Mouse (Mus musculus) testis, postnatal 14 days (tissue): ENCODE data around the gene Smpd4.

ENCODE experiments used
- DNase-seq: peaks from one replicate; pipeline ENCODE4 v3.0.0; 2021; ENCODE audit warnings: low spot score

The Smpd4 gene

DNA sequence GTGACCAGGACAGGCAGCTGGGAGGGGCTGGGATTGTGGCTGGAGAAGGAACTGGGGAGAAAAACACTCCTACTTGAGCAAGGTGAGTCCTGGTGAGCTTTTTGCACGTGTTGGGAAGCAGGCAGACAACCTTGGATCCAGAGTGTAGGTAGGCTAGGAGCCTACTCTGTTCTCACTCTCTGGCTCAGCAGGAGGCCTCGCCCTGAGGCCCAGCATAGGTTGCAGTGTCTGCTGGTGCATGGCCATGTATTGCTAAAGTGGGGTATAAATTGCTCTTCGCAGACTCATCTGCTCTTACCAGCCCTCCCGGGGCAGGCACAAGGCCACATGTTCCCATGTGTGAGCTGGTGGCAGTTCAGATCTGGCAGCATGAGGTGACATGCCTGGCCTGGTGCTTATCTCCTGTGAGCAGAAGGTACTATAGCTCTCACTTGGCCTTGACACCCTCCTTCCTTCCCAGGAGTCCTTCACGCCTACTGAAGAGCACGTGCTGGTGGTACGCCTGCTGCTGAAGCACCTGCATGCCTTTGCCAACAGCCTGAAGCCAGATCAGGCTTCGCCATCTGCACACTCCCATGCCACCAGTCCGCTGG, 19.0 kb downstream of the Smpd4 start:
- no peak for DNase-seq

DNA sequence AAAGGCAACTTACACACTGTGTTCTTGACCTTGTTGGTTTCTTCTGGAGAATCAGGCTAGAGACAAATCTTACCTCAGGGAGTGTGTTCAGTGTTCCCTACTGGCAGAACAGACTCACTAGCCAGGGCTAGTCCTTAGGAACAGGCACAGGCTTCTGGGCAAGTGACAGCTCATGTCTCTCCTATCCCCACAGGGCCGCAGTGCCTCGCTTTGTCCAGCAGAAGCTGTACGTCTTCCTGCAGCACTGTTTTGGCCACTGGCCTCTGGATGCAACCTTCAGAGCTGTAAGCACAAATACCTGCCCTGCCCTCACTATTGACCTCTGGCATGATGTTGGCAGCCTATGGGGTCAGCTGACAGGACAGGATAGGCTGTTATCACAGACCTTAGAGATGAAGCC, 19.9 kb downstream of the Smpd4 start:
- no peak for DNase-seq

DNA sequence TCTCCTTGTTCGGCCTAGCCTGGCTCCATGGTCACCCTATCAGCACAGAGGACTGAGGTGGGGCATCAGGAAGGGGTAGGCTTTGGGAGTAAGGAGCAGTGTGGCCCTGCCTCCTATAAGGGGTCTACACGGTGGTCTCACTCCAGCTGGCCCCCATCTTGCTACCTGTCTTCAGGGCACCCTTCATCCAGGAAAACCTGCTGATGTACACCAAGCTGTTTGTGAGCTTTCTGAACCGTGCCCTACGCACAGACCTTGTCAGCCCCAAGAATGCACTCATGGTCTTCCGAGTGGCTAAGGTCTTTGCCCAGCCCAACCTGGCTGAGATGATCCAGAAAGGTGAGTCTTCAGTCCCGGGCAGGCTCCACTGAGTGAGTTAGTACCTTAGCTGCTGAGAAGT, 20.8 kb downstream of the Smpd4 start:
- DNase-seq = no peak

DNA sequence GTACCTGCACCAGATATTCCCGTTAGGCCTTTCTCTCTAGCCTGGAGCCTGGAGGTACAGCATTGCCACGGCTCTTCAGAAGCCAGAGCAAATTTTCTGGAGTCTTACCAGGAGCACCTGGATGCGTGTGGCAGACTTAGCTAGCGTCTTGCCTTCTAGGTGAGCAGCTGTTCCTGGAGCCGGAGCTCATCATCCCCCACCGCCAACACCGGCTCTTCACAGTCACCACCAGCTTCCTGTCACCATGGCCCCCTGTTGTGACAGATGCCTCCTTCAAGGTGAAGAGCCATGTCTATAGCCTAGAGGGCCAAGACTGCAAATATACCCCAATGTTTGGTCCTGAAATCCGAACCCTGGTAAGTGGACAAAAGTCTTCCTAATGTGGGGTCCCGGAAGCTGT, 21.6 kb downstream of the Smpd4 start:
- DNase-seq = no peak

DNA sequence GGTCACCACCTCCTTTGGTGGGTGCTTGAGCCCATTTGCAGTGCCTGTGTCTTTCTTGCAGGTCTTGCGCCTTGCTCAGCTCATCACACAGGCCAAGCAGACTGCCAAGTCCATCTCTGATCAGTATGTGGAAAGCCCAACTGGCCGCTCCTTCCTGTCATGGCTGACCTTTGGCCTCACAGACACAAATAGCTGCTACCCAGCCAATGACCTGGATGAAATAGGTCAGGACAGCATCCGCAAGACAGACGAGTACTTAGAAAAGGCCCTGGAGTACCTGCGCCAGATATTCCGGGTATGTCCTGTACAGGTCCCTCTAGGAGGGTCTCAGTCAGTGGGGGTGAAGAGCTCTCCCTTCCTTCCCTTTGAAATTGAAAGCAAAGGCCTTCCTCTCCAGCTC, 22.1 kb downstream of the Smpd4 start:
- DNase-seq = no peak

DNA sequence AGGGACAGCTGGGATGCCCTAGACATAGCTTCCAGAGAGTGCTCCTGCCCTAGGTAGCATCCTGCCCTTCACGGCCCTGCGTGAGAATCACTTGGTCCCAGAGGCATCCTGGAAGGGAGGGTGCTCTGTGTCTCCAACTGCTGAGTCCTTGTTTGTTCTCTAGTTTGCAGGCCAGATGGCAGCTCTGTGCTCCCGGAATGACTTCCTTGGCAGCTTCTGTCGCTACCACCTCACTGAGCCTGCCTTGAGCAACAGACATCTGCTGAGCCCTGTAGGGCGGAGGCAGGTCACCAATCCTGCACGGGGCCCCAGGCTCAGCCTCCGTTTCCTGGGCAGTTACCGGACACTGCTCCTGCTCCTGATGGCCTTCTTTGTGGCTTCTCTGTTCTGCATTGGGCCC, 23.2 kb downstream of the Smpd4 start:
- DNase-seq = no peak

DNA sequence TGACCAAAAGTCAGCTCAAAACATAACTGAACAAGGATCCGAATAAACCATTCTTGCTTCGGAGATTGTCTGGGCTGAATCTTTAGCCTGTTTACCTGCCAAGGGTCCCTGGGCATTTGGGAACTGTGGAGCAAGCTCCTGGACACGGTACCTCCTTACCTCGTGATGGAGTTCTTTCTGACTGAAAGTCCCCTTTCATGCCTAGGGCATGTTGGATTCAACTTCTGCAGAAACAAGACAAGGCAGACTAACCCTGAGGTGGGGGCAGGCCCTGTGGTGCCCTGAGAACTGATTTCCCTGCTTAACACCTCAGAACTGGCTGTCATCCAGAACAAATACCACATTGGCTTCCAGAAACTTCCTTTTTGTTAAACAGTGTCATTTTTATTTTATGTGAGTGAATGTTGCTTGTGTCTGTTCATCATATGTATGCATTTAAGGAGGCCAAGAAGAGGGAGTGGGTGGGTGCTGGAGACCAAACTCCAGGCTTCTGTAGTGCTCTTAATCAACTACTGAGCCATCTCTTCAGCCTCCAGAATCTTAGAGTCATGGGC, 24.4 kb downstream of the Smpd4 start:
- DNase-seq = no peak

DNA sequence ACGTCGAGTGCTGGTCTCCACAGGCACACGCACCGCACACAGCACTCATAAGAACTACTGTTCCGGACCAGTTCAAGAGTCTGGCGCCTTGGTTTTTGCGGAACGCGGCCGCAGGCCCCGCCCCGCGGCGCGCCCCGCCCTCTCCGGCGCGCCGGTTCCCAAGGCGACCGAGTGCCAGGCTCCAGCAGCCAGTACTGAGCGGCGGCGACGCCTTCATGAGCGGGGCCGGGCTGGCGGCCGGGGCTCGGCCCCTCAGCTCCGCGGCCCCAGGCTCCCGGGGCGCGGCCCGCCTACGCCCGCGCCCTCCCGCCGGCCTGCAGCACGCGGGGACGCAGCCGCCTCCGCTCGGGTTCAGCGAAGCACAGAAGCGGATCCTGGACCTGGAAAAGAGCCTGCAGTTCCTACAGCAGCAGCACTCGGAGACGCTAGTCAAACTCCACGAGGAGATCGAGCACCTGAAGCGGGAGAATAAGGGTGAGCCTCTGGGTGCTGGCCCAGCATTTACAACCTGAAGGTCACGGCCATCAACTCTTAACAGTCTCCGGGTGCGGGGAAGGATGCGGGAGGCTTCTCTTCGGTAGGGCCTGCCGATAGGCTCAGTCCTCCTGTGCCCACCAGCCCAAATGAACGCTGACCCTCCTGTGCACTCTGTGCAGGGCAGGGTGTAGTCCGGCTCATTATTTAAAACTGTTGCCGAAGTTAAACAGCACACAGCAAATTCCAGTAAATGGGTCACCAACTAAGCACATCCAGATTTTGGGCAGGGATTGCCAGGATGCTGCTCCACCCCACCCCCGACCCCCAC, 27.4 kb downstream of the Smpd4 start, which contains the start of gene Ccdc74a:
Ccdc74a (plus strand) TSS at position 161 of the 805 bp plus-strand sequence.
- DNase-seq = peak; percentile 78

DNA sequence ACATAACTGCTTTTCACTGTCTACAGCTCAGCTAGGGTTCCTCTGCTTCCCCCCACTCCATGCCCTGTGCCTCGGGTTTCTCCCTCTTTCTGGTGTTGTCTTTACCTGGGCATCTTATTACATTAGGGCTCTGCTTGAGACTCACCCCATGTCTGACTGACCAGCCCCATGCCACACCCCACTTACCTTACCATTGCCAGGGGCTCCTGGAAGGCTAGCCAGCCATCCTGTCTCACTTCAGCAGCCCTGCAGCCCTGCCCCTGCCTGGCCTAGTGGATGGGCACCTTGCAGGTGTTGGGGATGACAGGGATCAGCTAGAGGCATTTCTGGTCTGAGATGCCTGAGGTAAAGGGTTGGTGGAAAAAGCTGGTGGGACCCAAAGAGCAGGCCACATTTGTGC, 28.0 kb downstream of the Smpd4 start:
- DNase-seq = no peak

DNA sequence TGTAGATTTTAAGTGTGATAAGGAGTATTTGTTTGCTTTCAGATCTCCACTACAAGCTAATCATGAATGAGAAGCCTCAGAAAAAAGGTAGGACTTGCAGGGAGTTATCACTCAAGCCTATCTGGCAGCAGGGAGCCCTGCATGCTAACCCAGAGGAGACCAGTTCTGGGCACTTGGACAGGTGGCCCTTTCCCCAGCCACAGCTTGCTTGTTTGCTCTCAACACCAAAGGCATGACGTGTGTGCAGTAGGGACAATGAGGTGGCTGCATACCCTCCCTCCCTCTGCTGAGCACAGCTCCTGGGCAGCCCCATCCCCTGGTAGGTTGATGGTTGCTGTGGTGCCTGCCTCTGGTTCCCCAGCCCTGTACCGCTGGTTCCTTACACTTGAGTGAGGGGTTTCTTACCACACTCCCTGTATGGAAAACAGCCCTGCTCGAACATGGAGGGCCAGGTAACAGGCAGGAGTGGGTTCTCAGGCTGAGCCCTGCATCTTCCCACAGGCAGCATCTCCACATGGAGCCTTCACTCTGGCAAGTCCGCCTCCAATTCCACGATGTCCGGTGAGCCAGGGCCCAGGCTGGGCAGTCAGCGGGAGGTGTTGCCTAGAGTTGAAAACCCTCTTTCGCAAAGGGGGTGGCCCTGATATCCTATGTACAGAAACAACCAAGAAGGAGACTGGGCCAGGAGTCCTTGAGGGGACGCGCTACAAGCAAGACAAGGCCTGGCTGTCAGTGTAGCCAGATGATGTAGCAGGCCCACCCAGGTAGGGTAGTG, 28.6 kb downstream of the Smpd4 start:
- DNase-seq = no peak

DNA sequence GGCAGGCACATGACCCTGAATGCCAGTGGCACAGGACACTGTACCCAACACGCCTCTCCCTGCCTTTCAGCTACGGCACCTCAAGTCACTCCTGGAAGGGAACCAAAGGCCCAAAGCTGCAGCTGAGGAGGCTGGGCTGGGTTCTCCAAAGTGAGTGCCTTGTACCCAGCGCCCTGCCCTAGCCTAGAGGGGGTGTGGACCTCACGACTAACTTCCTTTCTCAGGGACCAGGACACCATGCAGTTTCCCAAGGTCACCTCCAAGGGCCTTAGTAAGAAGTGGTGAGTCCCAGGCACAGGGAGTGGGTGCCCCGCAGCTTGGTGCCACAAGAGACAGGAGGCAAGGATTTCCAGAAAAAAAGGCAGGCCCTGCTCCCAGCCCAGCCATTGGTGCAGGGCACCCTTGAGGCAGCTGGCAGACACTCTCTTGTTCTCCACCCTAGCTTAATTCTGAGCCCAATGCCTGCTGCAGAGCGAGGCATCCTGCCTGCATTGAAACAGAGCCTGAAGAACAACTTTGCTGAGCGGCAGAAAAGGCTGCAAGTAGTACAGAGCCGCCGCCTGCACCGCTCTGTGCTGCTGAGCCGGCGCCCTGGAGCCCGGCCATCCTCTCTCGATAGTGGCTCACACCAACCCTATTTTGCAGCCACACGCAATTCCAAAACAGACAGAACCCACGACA, 30.9 kb downstream of the Smpd4 start:
- DNase-seq = no peak

DNA sequence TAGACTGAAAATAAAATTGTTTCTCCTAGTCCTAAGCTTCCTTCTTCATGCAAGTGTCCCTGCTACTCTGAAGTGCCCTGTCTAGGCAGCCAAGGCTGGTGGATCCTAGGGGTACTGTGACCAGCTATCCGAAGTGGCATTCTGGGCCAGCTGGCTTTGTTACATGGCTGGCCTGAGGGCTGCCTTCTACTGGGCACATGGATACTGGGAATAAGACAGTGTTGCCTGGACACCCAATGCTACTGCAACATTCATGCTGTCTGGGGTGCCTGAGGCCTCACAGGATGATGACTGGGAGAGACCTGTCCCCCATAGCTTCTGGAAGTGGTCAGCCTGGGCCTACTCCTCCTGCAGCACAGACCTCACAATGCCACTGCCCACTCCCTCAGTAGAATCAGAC, 31.6 kb downstream of the Smpd4 start:
- DNase-seq = no peak

DNA sequence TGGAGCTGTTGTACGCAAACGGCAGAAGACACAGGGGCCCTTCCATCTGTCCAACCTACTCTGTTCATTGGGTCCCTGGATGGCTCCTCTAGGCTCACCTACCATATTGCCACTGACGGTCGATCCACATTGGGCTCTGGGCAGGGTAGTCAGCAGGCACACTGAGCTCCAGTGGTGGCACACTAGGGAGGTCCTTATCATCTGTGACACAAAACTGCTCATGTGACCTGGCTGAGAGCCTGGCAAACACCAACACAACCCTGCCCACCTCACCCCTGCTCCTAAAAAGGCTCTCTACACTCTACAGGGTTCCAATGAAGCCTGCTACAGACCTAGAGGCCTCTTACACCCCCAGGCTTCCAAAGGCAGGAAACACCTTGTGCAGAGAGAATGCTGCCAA, 33.5 kb downstream of the Smpd4 start:
- no peak for DNase-seq

DNA sequence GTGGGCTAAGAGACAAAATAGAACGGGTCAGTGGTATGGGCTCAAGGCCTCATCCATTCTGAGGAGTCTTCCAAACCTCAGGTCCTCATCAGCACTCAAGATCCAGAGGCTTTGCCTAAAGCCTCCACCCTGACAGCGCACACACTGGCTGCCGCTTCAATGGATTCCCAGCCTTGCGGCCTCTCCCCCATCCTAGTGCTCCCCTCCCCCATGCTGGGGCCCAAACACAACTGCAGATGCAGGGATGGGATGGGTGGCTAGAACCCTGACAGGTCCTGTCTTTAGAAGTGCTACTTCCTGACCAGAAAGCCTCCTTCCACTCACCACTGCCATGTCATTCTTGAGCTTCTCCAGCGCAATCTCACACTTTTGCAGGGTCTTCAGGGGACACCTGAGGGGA, 34.4 kb downstream of the Smpd4 start:
- no peak for DNase-seq

DNA sequence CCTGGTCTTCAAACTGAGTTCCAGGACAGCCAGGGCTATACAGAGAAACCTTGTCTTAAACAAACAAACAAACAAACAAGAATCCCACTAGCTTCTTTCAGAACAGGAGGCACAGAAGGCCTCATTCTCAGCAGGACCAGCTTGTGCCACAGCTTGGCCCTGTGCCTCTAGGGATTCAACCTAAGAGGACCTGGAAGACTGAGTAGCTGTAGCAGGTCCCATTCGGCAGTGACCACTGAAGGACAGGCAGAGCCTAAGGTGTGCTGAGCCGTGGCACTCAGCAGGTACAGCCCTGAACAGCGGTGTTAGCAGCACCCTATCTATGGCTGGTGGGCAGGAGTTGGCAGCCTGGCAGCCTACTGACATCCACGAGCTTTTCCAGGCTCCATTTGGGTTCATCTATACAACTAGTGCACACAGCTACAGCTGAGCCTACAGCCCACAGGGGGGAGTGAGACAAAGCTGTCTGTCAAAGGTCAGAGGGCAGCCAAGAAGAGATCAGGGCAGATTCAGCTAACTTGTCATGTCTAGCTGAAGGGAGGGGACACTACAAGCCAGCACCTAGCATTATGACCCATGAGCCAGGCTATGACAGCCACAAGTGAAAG, 35.1 kb downstream of the Smpd4 start:
- DNase-seq = no peak

DNA sequence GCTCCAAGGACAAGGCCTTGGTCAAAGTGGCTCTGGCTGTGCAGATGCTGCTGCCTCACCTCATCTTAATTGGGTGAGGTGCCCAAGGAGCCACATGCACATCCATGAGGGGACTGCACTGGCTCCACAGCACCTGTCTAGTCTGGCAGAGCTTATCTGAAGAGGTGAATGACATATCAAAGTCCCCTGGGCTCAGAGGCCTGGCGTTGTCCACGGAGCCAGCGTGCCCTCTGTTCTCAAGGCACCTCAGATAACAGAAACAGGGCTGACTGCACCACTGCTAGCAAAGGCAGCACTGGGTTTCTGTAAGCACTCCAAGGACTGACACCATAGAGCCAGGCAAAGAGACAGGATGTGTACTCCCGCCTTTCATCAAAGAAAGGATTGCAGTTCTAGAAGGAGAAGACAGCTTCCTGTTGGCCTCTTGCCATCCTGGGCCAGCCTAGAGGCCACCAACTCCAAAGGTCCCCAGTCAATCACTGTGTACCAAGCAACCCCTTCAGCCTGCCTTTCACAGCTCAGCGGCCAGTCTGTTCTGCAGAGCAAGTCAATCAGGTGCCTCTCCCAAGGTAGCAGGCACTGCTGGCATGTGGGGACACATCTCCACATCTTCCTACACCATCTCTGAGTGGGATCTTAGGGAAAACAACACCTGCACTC, 37.2 kb downstream of the Smpd4 start:
- DNase-seq = no peak

DNA sequence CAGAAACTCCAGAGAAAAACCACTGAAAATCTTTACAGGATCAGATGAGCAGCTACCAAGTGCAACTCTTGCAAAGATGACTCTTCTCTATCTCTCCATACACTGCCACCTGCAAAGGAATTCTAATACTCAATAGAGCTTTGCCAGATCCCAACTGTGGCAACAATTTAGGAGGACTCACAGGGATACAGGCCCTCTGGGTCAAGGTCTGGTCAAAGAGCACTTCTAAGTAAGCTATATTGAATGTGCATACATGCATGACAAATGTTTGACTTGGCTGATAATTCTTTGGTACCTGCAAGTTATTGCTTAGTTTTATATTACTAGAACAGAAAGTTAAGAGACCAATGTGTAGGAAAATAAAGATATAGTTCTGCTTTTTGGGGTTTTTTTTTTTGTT, 46.4 kb downstream of the Smpd4 start:
- DNase-seq = no peak

DNA sequence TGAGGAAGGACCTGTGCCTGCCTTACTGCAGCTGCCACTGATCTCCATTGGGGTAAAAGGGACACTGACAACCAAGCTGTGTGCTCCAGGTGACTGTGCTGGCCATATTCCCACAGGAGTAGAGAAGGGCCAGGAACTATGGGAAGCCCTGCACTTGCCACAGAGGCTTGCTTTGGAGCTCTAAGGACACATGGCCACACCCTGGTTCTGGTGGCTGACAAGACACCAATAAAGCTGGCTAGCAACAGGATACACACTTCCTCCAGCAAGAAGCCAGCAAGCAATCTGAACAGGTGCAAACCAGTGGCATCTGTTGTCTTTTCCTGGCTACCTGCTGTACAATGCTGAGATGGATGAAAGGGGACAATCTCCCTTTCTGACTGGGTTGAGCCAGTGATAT, 50.7 kb downstream of the Smpd4 start:
- no peak for DNase-seq
